Mouse (Mus musculus) spleen, adult 2 months (tissue): ENCODE data around the gene Gm13696. TPM values are rescaled to one million over a fixed set of nuclear protein-coding genes. Genes with fewer than 3 reads are reported as not detected.
"Not testable (repeated sequence)": the region's sequence is repeated elsewhere in the genome, so short reads cannot be mapped to it uniquely, and the experiment has no call there.

Experiments
- DNase-seq, 2 experiments: peaks; one replicate each; pipeline versions ENCODE4 v3.0.0 to v3.0.0-alpha.2; 2012 to 2021; ENCODE audit warnings: low spot score in 2 of 2, low read depth in 1 of 2
- H3K27ac ChIP-seq: fragments of 200-500 bp; 2 replicates; pipeline ENCODE4 v1.5.1; 2012; ENCODE audit warnings: low read length, inconsistent platforms; ENCODE audit not compliant: insufficient read depth
- H3K27me3 ChIP-seq: fragments of 200-500 bp; 2 replicates; pipeline ENCODE4 v1.6.1; 2012; ENCODE audit warnings: mild to moderate bottlenecking, moderate library complexity, low read length, inconsistent platforms; ENCODE audit not compliant: control insufficient read depth, insufficient read depth
- H3K36me3 ChIP-seq: fragments of 200-500 bp; 2 replicates; pipeline ENCODE4 v1.6.1; 2012; ENCODE audit warnings: mild to moderate bottlenecking, low read length, inconsistent platforms; ENCODE audit not compliant: control insufficient read depth, insufficient read depth
- H3K4me1 ChIP-seq: fragments of 200-500 bp; 2 replicates; pipeline ENCODE4 v1.6.1; 2011; ENCODE audit warnings: inconsistent platforms; ENCODE audit not compliant: control insufficient read depth, insufficient read depth, insufficient read length
- H3K4me3 ChIP-seq: fragments of 200-500 bp; 2 replicates; pipeline ENCODE4 v1.5.1; 2011; ENCODE audit warnings: mild to moderate bottlenecking, inconsistent platforms; ENCODE audit not compliant: insufficient read depth, insufficient read length; ENCODE audit errors: extremely low read depth
- CTCF ChIP-seq: fragments of 200-500 bp; IDR thresholded peaks from 2 replicates; pipeline ENCODE4 v1.5.1; 2011; ENCODE audit warnings: mild to moderate bottlenecking, inconsistent platforms; ENCODE audit not compliant: insufficient read depth, insufficient read length, insufficient replicate concordance; ENCODE audit errors: extremely low read depth
- POLR2A ChIP-seq: fragments of 200-500 bp; IDR thresholded peaks from 2 replicates; pipeline ENCODE4 v1.6.1; 2011; ENCODE audit warnings: low read depth, low read length, inconsistent platforms
- WGBS: fragments of 180-500 bp; shearing (Covaris S2); methylation state at CpG from one replicate; pipeline ENCODE4 v1.1.7; 2018; 5-methylcytosine and 5-hydroxymethylcytosine counted together
- polyA plus RNA-seq: library from polyadenylated mRNA; depleted of rRNA; stranded (reverse); fragments of >200 nt; gene quantifications from 2 replicates; pipeline ENCODE4 v1.2.3, GENCODE M21; 2012

Gene Gm13696
- polyA plus RNA-seq, 1 experiment, result not detected

DNA sequence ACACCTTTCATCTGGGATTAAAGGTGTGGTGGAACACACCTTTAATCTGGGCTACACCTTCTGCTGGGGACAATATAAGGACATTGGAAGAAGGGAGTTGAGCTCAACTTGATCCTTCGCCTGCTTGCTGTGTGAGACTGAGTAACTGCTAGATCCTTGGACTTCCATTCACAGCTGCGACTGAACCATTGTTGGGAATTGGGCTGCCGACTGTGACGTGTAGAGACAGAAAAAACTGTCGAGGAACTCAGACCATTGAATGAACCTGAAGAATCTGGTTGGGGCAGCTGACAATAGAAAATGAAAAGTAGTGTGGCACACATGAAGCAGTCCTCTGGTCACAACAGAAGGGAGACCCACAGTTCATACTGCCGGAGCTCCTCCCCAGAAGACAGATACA lies 17.3 kb downstream of the Gm13696 start, which contains the start of gene Gm13691:
Gene Gm13691 (plus strand): TSS at position 301 of the 400 bp plus-strand sequence.
- not testable (repeated sequence) for H3K36me3 ChIP-seq, H3K4me3 ChIP-seq, H3K27me3 ChIP-seq, H3K4me1 ChIP-seq, DNase-seq, H3K27ac ChIP-seq
- no CpG with 5 or more reads among the region's 6 CpGs for WGBS

DNA sequence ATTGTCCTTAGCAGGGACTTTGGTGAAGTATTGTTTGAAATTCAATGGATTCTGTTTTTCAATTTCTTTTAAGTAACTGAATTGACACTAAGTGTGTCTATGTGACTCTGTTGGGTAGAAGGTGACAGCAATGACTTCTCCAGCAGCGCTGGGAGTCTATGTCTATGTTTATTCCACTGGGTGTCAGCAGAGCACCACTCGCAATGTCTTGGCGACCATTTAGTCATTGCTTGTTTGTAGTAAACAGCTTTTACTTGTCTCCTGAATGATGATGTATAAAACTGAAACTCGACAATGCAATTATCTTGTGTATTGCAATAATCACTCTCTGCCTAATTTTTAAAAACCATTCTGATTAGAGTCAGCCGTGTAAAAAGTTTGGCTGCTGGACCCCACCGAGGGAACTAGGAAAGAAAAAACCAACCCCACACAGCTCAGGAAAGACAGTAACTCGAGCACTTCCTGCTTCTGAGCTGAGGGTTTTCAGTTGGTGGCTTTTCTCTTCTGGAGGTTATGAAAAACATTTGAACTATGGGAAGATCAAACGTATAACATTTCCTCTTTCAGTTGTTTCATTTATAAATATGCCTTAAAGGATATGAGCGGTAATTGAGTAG lies 20.8 kb downstream of the Gm13696 start:
- peak; percentile 4 to 61 for DNase-seq
- not testable (repeated sequence) for H3K27ac ChIP-seq, H3K36me3 ChIP-seq, H3K4me1 ChIP-seq, H3K27me3 ChIP-seq, H3K4me3 ChIP-seq
- 1% methylated on average over 8 of the region's 9 CpGs for WGBS

DNA sequence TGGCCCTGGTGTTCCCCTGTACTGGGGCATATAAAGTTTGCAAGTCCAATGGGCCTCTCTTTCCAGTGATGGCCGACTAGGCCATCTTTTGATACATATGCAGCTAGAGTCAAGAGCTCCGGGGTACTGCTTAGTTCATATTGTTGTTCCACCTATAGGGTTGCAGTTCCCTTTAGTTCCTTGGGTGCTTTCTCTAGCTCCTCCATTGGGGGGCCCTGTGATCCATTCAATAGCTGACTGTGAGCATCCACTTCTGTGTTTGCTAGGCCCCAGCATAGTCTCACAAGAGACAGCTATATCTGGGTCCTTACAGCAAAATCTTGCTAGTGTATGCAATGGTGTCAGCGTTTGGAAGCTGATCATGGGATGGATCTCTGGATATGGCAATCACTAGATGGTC lies 21.6 kb downstream of the Gm13696 start:
- 32% methylated on average over 3 of the region's 3 CpGs for WGBS
- not testable (repeated sequence) for DNase-seq, H3K4me1 ChIP-seq, H3K27me3 ChIP-seq, H3K36me3 ChIP-seq, H3K27ac ChIP-seq, H3K4me3 ChIP-seq

GRCm38 (mm10) chr2:84008913-84009312 lies 36.0 kb downstream of the Gm13696 start:
- Histone ChIP-seq H3K27me3 (no peaks in the 10 kb centered on the region), H3K4me3 (no peak overlapping the region), H3K36me3 (no peaks in the 10 kb centered on the region), H3K4me1 (no peaks in the 10 kb centered on the region), H3K27ac (no peak overlapping the region)
- WGBS, result 70% methylated on average over 1 of the region's 1 CpGs
- no peak for TF ChIP-seq CTCF
- no peak for TF ChIP-seq POLR2A
- DNase-seq, result no peak

- no peak for DNase-seq
- H3K27ac ChIP-seq, result no peak overlapping the region
- H3K4me1 ChIP-seq, result no peaks in the 10 kb centered on the region
- TF ChIP-seq CTCF, result no peak
- no peak for TF ChIP-seq POLR2A
- H3K4me3 ChIP-seq, result no peak overlapping the region
- 24% methylated on average over 3 of the region's 3 CpGs for WGBS
- no peaks in the 10 kb centered on the region for H3K27me3 ChIP-seq
- H3K36me3 ChIP-seq, result no peaks in the 10 kb centered on the region
Observed at GRCm38 (mm10) chr2:84009818-84010217, 36.9 kb downstream of the Gm13696 start.

- 75% methylated on average over 6 of the region's 6 CpGs for WGBS
- Histone ChIP-seq H3K4me1 (peaks cover 3% of the 10 kb centered on the region; the same call in 1 of the 2 replicates), H3K4me3 (no peak overlapping the region), H3K36me3 (no peaks in the 10 kb centered on the region), H3K27ac (no peak overlapping the region), H3K27me3 (no peaks in the 10 kb centered on the region)
- no peak for DNase-seq
- no peak for TF ChIP-seq CTCF
- TF ChIP-seq POLR2A, result no peak
Observed at GRCm38 (mm10) chr2:84014572-84014971, 41.6 kb downstream of the Gm13696 start.

DNA sequence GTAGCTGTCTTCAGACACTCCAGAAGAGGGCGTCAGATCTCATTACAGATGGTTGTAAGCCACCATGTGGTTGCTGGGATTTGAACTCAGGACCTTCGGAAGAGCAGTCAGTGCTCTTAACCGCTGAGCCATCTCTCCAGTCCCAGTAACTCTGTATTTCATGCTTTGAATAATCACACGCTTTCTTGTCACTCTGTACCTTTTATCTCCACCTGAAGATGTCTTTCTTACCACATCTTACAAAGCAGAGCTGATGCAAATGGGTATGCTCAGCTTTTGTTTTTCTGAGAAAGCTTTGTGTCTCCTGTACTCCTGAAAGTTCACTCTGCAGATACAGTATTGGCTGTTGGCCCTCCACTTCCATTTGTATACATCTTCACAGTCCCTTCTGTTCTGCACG lies 43.4 kb downstream of the Gm13696 start:
- not testable (repeated sequence) for H3K4me1 ChIP-seq, H3K27ac ChIP-seq, H3K4me3 ChIP-seq, H3K36me3 ChIP-seq, H3K27me3 ChIP-seq
- WGBS, result 72% methylated on average over 5 of the region's 5 CpGs
- DNase-seq, result peak in 1 of 2 experiments; percentile 26

- H3K36me3 ChIP-seq, result no peaks in the 10 kb centered on the region
- H3K27ac ChIP-seq, result no peak overlapping the region
- no peak for DNase-seq
- peaks cover 6% of the 10 kb centered on the region; the same call in 1 of the 2 replicates for H3K4me1 ChIP-seq
- TF ChIP-seq POLR2A (no peak), CTCF (no peak)
- no peaks in the 10 kb centered on the region for H3K27me3 ChIP-seq
- WGBS, result 42% methylated on average over 3 of the region's 3 CpGs
- H3K4me3 ChIP-seq, result no peak overlapping the region
Observed at GRCm38 (mm10) chr2:84018330-84018729, 45.4 kb downstream of the Gm13696 start.
